20 mouse cellular contexts compared by ENCODE assay signal in genomic region chr9:58270081-58270480, GRCm38 (mm10). TPM values are rescaled to one million over a fixed set of nuclear protein-coding genes. Genes with fewer than 3 reads are reported as not detected.
DNase-seq lines count a peak whose midpoint lies in the region; ATAC-seq and TF ChIP-seq lines count a peak whose summit lies in the region.
"Had no signal": no experiment of that assay in that cellular context is flagged by ENCODE, and none has a peak within 500 bp of the region (broad histone marks: within the 10 kb centered on the region; RNA-seq: fewer than 3 reads in every experiment).

No protein-coding gene starts in this region.

- DNase-seq in spleen, adult 2 months (ENCODE audit: low read depth in 1 of 2, low spot score in 2 of 2) = no peak
- DNase-seq in spleen, postnatal 10 days (ENCODE audit: low spot score in 2 of 2) = no peak
- DNase-seq in R1 (ENCODE audit: low read depth, low spot score) = peak; percentile 81
- DNase-seq in naive thymus-derived CD4-positive, alpha-beta T cell, adult 2 months (ENCODE audit: low read depth) = peak; percentile 16
- no peak for DNase-seq in midbrain, embryonic 11.5 days (ENCODE audit: low spot score, missing footprints)
- DNase-seq in testis, postnatal 14 days (ENCODE audit: low spot score) = no peak
- DNase-seq in left cerebral cortex, postnatal 4 days = no peak
- DNase-seq: adrenal gland, postnatal 10 days; cerebellum, adult 18-20 months; cerebellum, adult 9-11 months; cerebellum, postnatal 36 days; gastrocnemius, postnatal 10 days; heart, adult 2 months had no signal

- no peak for TF ChIP-seq CTCF in spleen, adult 2 months (IDR thresholded peaks at IDR 0.05; ENCODE audit: extremely low read depth, insufficient read depth, insufficient read length, insufficient replicate concordance)

- WGBS in spleen, adult 2 months = 81% methylated on average over 3 of the region's 3 CpGs
- 61% methylated on average over 3 of the region's 3 CpGs for WGBS in midbrain, embryonic 11.5 days

- H3K9ac ChIP-seq in midbrain, embryonic 11.5 days (ENCODE audit: low read length) = no peak overlapping the region
- H3K9ac ChIP-seq: embryonic facial prominence, embryonic 13.5 days; forebrain, embryonic 12.5 days; heart, embryonic 15.5 days; hindbrain, embryonic 14.5 days had no signal

- H3K4me1 ChIP-seq in spleen, adult 2 months (ENCODE audit: control insufficient read depth, insufficient read depth, insufficient read length) = peaks cover 46% of the 10 kb centered on the region
- no peaks in the 10 kb centered on the region for H3K4me1 ChIP-seq in midbrain, embryonic 11.5 days (ENCODE audit: control insufficient read depth, insufficient read depth, low read length)

- intact Hi-C loops in left cerebral cortex, postnatal 4 days (cut with DNase I) = no loop called here

- no peaks in the 10 kb centered on the region for H3K27me3 ChIP-seq in spleen, adult 2 months (ENCODE audit: control insufficient read depth, insufficient read depth, low read length)
- no peaks in the 10 kb centered on the region for H3K27me3 ChIP-seq in midbrain, embryonic 11.5 days (ENCODE audit: control insufficient read depth, insufficient read depth, low read length)
- H3K27me3 ChIP-seq: embryonic facial prominence, embryonic 13.5 days; forebrain, embryonic 12.5 days; heart, embryonic 15.5 days had no signal

- TF ChIP-seq POLR2A in spleen, adult 2 months (IDR thresholded peaks at IDR 0.05; ENCODE audit: low read depth, low read length) = no peak

- H3K36me3 ChIP-seq in spleen, adult 2 months (ENCODE audit: control insufficient read depth, insufficient read depth, low read length) = no peaks in the 10 kb centered on the region
- no peaks in the 10 kb centered on the region for H3K36me3 ChIP-seq in midbrain, embryonic 11.5 days (ENCODE audit: control insufficient read depth, insufficient read depth, low read length)
- H3K36me3 ChIP-seq: embryonic facial prominence, embryonic 13.5 days; forebrain, embryonic 12.5 days; heart, embryonic 15.5 days; hindbrain, embryonic 10.5 days had no signal

- peak overlapping the region; percentile 54; the same call in 1 of the 2 replicates for H3K27ac ChIP-seq in spleen, adult 2 months (ENCODE audit: insufficient read depth, low read length)
- H3K27ac ChIP-seq in midbrain, embryonic 11.5 days (ENCODE audit: low read depth, low read length) = no peak overlapping the region
- H3K27ac ChIP-seq: embryonic facial prominence, embryonic 13.5 days; forebrain, embryonic 12.5 days; heart, adult 2 months; heart, embryonic 15.5 days; hindbrain, embryonic 10.5 days; hindbrain, embryonic 14.5 days had no signal

- H3K4me3 ChIP-seq in spleen, adult 2 months (ENCODE audit: extremely low read depth, insufficient read depth, insufficient read length) = no peak overlapping the region
- no peak overlapping the region for H3K4me3 ChIP-seq in midbrain, embryonic 11.5 days (ENCODE audit: low read depth, low read length)
- H3K4me3 ChIP-seq: embryonic facial prominence, embryonic 13.5 days; forebrain, embryonic 12.5 days; heart, adult 2 months; heart, embryonic 15.5 days; hindbrain, embryonic 10.5 days had no signal

- H3K9me3 ChIP-seq in midbrain, embryonic 11.5 days (ENCODE audit: control insufficient read depth, low read length) = no peaks in the 10 kb centered on the region
- H3K9me3 ChIP-seq: embryonic facial prominence, embryonic 13.5 days; forebrain, embryonic 12.5 days; heart, embryonic 15.5 days; hindbrain, embryonic 10.5 days had no signal

- no peak for ATAC-seq in midbrain, embryonic 11.5 days (ENCODE audit: low FRiP score)
- ATAC-seq: forebrain, embryonic 16.5 days had no signal

- H3K4me2 ChIP-seq in midbrain, embryonic 11.5 days = no peak overlapping the region
- H3K4me2 ChIP-seq: embryonic facial prominence, embryonic 13.5 days; forebrain, embryonic 12.5 days; heart, embryonic 11.5 days; heart, embryonic 15.5 days; hindbrain, embryonic 14.5 days had no signal

RNA-seq across cellular contexts. Expression of gene Stoml1, which starts 17.1 kb away (rescaled TPM):
- polyA plus RNA-seq in spleen, adult 2 months (2012; rRNA removed) = 55.5 and 63.5 TPM in 2 replicates
- 27.6 and 29.7 TPM in 2 replicates for polyA plus RNA-seq in midbrain, embryonic 11.5 days (2014; fragmentation: Nextera tagmentation; extraction: Ambion mirVana)
- total RNA-seq in left cerebral cortex, postnatal 4 days (2021) = 10 to 100 TPM; 84.5 to 93.2 TPM

RNA-seq across cellular contexts. Expression of gene Pml, which starts 20.5 kb away (rescaled TPM):
- 91.6 and 121 TPM in 2 replicates for polyA plus RNA-seq in spleen, adult 2 months (2012; rRNA removed)
- polyA plus RNA-seq in midbrain, embryonic 11.5 days (2014; fragmentation: Nextera tagmentation; extraction: Ambion mirVana) = 8.7 and 10.1 TPM in 2 replicates
- 10 to 100 TPM; 11.3 to 14.7 TPM for total RNA-seq in left cerebral cortex, postnatal 4 days (2021)

RNA-seq across cellular contexts. Expression of gene Loxl1, which starts 42.9 kb away (rescaled TPM):
- 26.6 and 29.5 TPM in 2 replicates for polyA plus RNA-seq in spleen, adult 2 months (2012; rRNA removed)
- polyA plus RNA-seq in midbrain, embryonic 11.5 days (2014; fragmentation: Nextera tagmentation; extraction: Ambion mirVana) = 9.9 TPM in 2 replicates
- total RNA-seq in left cerebral cortex, postnatal 4 days (2021) = 1 to 10 TPM; 4.8 to 5.5 TPM

Comparison
In these comparisons a context has a peak if more than half of its experiments do, and no peak if none do; other contexts are left out.
1. DNase-seq: peak in R1 (single experiment) and naive thymus-derived CD4-positive, alpha-beta T cell, adult 2 months (single experiment); none in spleen, adult 2 months (0 of 2), spleen, postnatal 10 days (0 of 2), midbrain, embryonic 11.5 days (single experiment), testis, postnatal 14 days (single experiment) and left cerebral cortex, postnatal 4 days (single experiment).